Mouse (Mus musculus) midbrain, postnatal 0 days (tissue): ENCODE measurements around the gene Cldn4. TPM values are rescaled to one million over a fixed set of nuclear protein-coding genes. Genes with fewer than 3 reads are reported as not detected.
A peak's percentile ranks its signal among the peaks of the same experiment; 100 is the strongest.

Experiments used
- ATAC-seq: fragments of 200-750 bp; cut with Nextera tagmentation; 2 replicates; pipeline ENCODE4 v1.8.0; 2017; ENCODE audit warnings: moderate number of reproducible peaks, mild to moderate bottlenecking, moderate TSS enrichment, moderate library complexity; ENCODE audit not compliant: low FRiP score
- DNase-seq: peaks from one replicate; pipeline ENCODE4 v3.0.0-alpha.2; 2015; ENCODE audit warnings: low spot score
- H3K27ac ChIP-seq: fragments of 300-500 bp; sonication (generic); 2 replicates; pipeline ENCODE4 v1.5.1; 2014; ENCODE audit warnings: low read depth, mild to moderate bottlenecking, low read length, mixed read lengths
- H3K27me3 ChIP-seq: fragments of 300-500 bp; sonication (generic); 2 replicates; pipeline ENCODE4 v1.6.1; 2014; ENCODE audit warnings: low read length, control low read depth, mixed read lengths; ENCODE audit not compliant: insufficient read depth
- H3K36me3 ChIP-seq: fragments of 300-500 bp; sonication (generic); 2 replicates; pipeline ENCODE4 v1.6.1; 2014; ENCODE audit warnings: low read length, control low read depth, mixed read lengths; ENCODE audit not compliant: insufficient read depth
- H3K4me1 ChIP-seq: fragments of 300-500 bp; sonication (generic); 2 replicates; pipeline ENCODE4 v1.6.1; 2014; ENCODE audit warnings: mild to moderate bottlenecking, control low read depth, antibody characterized with exemption, low read length, mixed read lengths; ENCODE audit not compliant: insufficient read depth
- H3K4me2 ChIP-seq: fragments of 300-500 bp; sonication (generic); 2 replicates; pipeline ENCODE4 v1.6.1; 2014; ENCODE audit warnings: low read depth, mild to moderate bottlenecking, low read length, mixed read lengths; ENCODE audit not compliant: poor library complexity, severe bottlenecking
- H3K4me3 ChIP-seq: fragments of 300-500 bp; sonication (generic); 2 replicates; pipeline ENCODE4 v1.5.1; 2014; ENCODE audit warnings: low read depth, mild to moderate bottlenecking, low read length, moderate library complexity
- H3K9ac ChIP-seq: fragments of 300-500 bp; sonication (generic); replicated peaks from 2 replicates; pipeline ENCODE4 v1.6.1; 2014; ENCODE audit warnings: mild to moderate bottlenecking, low read length, moderate library complexity, mixed read lengths; ENCODE audit not compliant: poor library complexity, severe bottlenecking
- H3K9me3 ChIP-seq: fragments of 300-500 bp; sonication (generic); 2 replicates; pipeline ENCODE4 v1.6.1; 2016; ENCODE audit warnings: low read length, control low read depth
- CTCF ChIP-seq: IDR thresholded peaks from 2 replicates; pipeline ENCODE4 v1.5.1; 2016; ENCODE audit warnings: antibody characterized with exemption, mild to moderate bottlenecking
- WGBS: fragments of 180-500 bp; shearing (Covaris S2); extraction: QIAGEN DNeasy Blood & Tissue Kit; methylation state at CpG from one replicate; pipeline ENCODE4 v1.1.7; 2014; 5-methylcytosine and 5-hydroxymethylcytosine counted together
- polyA plus RNA-seq: library from polyadenylated mRNA; unstranded; fragments of >200 nt; fragmentation: Nextera tagmentation; extraction: Ambion mirVana; gene quantifications from 2 replicates; pipeline ENCODE4 v1.2.1, GENCODE M21; 2015
- total RNA-seq: library from RNA; depleted of rRNA; stranded (reverse); fragments of >200 nt; gene quantifications from 2 replicates; pipeline ENCODE4 v1.2.3, GENCODE M21; 2014

Cldn4 gene
- total and polyA plus RNA-seq, 2 experiments from 2014 or later: 0.77 TPM; not detected in 1

GRCm38 (mm10) chr5:134985633-134986297 lies 39.0 kb upstream of the Cldn4 start, which contains the start of gene Cldn3:
Gene Cldn3, plus strand, starts transcription at chr5:134986214.
- DNase-seq (peak; percentile 28), ATAC-seq (no peak; the same call in 1 of the 2 replicates)
- WGBS: under 1% methylated on average over 25 of the region's 25 CpGs
- Histone ChIP-seq H3K9me3 (no peaks in the 10 kb centered on the region), H3K36me3 (no peaks in the 10 kb centered on the region), H3K9ac (0 out of 2 replicates have a peak within 1 kb of the TSS, but pooled peaks have one; percentile 13), H3K27me3 (peaks cover 41% of the 10 kb centered on the region), H3K4me2 (peak within 1 kb of the TSS; percentile 38), H3K4me1 (peaks cover 4% of the 10 kb centered on the region; the same call in 1 of the 2 replicates), H3K27ac (no peak within 1 kb of the TSS), H3K4me3 (peak within 1 kb of the TSS; percentile 25)
- TF ChIP-seq CTCF: no peak

- WGBS: 5% methylated on average over 3 of the region's 3 CpGs
- H3K9ac ChIP-seq: no peak overlapping the region
- no peaks in the 10 kb centered on the region for H3K36me3 ChIP-seq
- H3K4me2 ChIP-seq: no peak overlapping the region
- peaks cover 4% of the 10 kb centered on the region; the same call in 1 of the 2 replicates for H3K4me1 ChIP-seq
- no peak overlapping the region for H3K4me3 ChIP-seq
- TF ChIP-seq CTCF: no peak
- H3K27me3 ChIP-seq: peaks cover 41% of the 10 kb centered on the region
- DNase-seq: no peak
- H3K9me3 ChIP-seq: no peaks in the 10 kb centered on the region
- ATAC-seq: no peak
- H3K27ac ChIP-seq: no peak overlapping the region
Observed at GRCm38 (mm10) chr5:134983771-134984170, 37.0 kb upstream of the Cldn4 start.

GRCm38 (mm10) chr5:134983111-134983510 lies 36.4 kb upstream of the Cldn4 start:
- no peaks in the 10 kb centered on the region for H3K9me3 ChIP-seq
- no peak for DNase-seq
- H3K27me3 ChIP-seq: peaks cover 36% of the 10 kb centered on the region
- H3K4me1 ChIP-seq: peaks cover 4% of the 10 kb centered on the region; the same call in 1 of the 2 replicates
- no peak for TF ChIP-seq CTCF
- 85% methylated on average over 1 of the region's 1 CpGs for WGBS
- ATAC-seq: no peak
- no peaks in the 10 kb centered on the region for H3K36me3 ChIP-seq
- H3K4me3 ChIP-seq: no peak overlapping the region
- H3K27ac ChIP-seq: no peak overlapping the region
- no peak overlapping the region for H3K4me2 ChIP-seq
- no peak overlapping the region for H3K9ac ChIP-seq

- no peak overlapping the region for H3K9ac ChIP-seq
- H3K4me3 ChIP-seq: no peak overlapping the region
- no peak overlapping the region for H3K4me2 ChIP-seq
- ATAC-seq (no peak), DNase-seq (no peak)
- H3K4me1 ChIP-seq: 0 out of 2 replicates have a peak, but pooled peaks cover under 1% of the 10 kb centered on the region
- H3K27me3 ChIP-seq: peaks cover 18% of the 10 kb centered on the region
- H3K36me3 ChIP-seq: no peaks in the 10 kb centered on the region
- no peak for TF ChIP-seq CTCF
- H3K27ac ChIP-seq: no peak overlapping the region
- WGBS: 71% methylated on average over 10 of the region's 10 CpGs
- no peaks in the 10 kb centered on the region for H3K9me3 ChIP-seq
Observed at GRCm38 (mm10) chr5:134981149-134981548, 34.4 kb upstream of the Cldn4 start.

- H3K27ac ChIP-seq: no peak overlapping the region
- ATAC-seq (no peak), DNase-seq (no peak)
- H3K4me2 ChIP-seq: no peak overlapping the region
- H3K27me3 ChIP-seq: no peaks in the 10 kb centered on the region
- no peak overlapping the region for H3K9ac ChIP-seq
- H3K4me1 ChIP-seq: no peaks in the 10 kb centered on the region
- no peaks in the 10 kb centered on the region for H3K9me3 ChIP-seq
- WGBS: 85% methylated on average over 4 of the region's 4 CpGs
- TF ChIP-seq CTCF: no peak
- no peaks in the 10 kb centered on the region for H3K36me3 ChIP-seq
- no peak overlapping the region for H3K4me3 ChIP-seq
Observed at GRCm38 (mm10) chr5:134977837-134978236, 31.1 kb upstream of the Cldn4 start.

GRCm38 (mm10) chr5:134976577-134977250 lies 30.0 kb upstream of the Cldn4 start:
- no peaks in the 10 kb centered on the region for H3K36me3 ChIP-seq
- H3K27ac ChIP-seq: no peak overlapping the region
- H3K9me3 ChIP-seq: no peaks in the 10 kb centered on the region
- DNase-seq: no peak
- no peak overlapping the region for H3K4me3 ChIP-seq
- 84% methylated on average over 14 of the region's 14 CpGs for WGBS
- no peak overlapping the region for H3K4me2 ChIP-seq
- no peak for TF ChIP-seq CTCF
- H3K27me3 ChIP-seq: no peaks in the 10 kb centered on the region
- H3K4me1 ChIP-seq: no peaks in the 10 kb centered on the region
- ATAC-seq: no peak
- no peak overlapping the region for H3K9ac ChIP-seq
